Mouse (Mus musculus) liver, postnatal 0 days (tissue): ENCODE results near the gene Tor1b. TPM values are rescaled to one million over a fixed set of nuclear protein-coding genes. Genes with fewer than 3 reads are reported as not detected.

Source experiments
- ATAC-seq: fragments of 200-750 bp; cut with Nextera tagmentation; 2 replicates; pipeline ENCODE4 v1.8.0; 2017; ENCODE audit warnings: mild to moderate bottlenecking, moderate library complexity
- DNase-seq: peaks from one replicate; pipeline ENCODE4 v3.0.0-alpha.2; 2016
- H3K27ac ChIP-seq: fragments of 300-500 bp; sonication (generic); 2 replicates; pipeline ENCODE4 v1.5.1; 2014; ENCODE audit warnings: antibody characterized with exemption, moderate library complexity, mild to moderate bottlenecking, low read depth
- H3K27me3 ChIP-seq: fragments of 300-500 bp; sonication (generic); 2 replicates; pipeline ENCODE4 v1.6.1; 2014; ENCODE audit warnings: low read length, control low read depth, mixed read lengths; ENCODE audit not compliant: insufficient read depth
- H3K36me3 ChIP-seq: fragments of 300-500 bp; sonication (generic); replicated peaks from 2 replicates; pipeline ENCODE4 v1.6.1; 2014; ENCODE audit warnings: mild to moderate bottlenecking, control low read depth, low read length, moderate library complexity, mixed read lengths; ENCODE audit not compliant: insufficient read depth
- H3K4me1 ChIP-seq: fragments of 300-500 bp; sonication (generic); 2 replicates; pipeline ENCODE4 v1.6.1; 2014; ENCODE audit warnings: antibody characterized with exemption, mild to moderate bottlenecking, control low read depth; ENCODE audit not compliant: insufficient read depth
- H3K4me2 ChIP-seq: fragments of 300-500 bp; sonication (generic); 2 replicates; pipeline ENCODE4 v1.6.1; 2014; ENCODE audit warnings: low read depth, mild to moderate bottlenecking, low read length, moderate library complexity, mixed read lengths
- H3K4me3 ChIP-seq: fragments of 300-500 bp; sonication (generic); 2 replicates; pipeline ENCODE4 v1.5.1; 2014; ENCODE audit warnings: low read depth, low read length
- H3K9ac ChIP-seq: fragments of 300-500 bp; sonication (generic); replicated peaks from 2 replicates; pipeline ENCODE4 v1.6.1; 2014; ENCODE audit warnings: mild to moderate bottlenecking, moderate library complexity
- H3K9me3 ChIP-seq: fragments of 300-500 bp; sonication (generic); 2 replicates; pipeline ENCODE4 v1.6.1; 2016; ENCODE audit warnings: mild to moderate bottlenecking, control low read depth, low read length, mixed read lengths
- CTCF ChIP-seq: sonication (generic); IDR thresholded peaks from 2 replicates; pipeline ENCODE4 v1.5.1; 2016; ENCODE audit warnings: antibody characterized with exemption, low read depth
- EP300 ChIP-seq: IDR thresholded peaks from 2 replicates; pipeline ENCODE4 v1.6.1; 2016; ENCODE audit warnings: antibody characterized with exemption, low read depth, mild to moderate bottlenecking
- WGBS: fragments of 180-500 bp; shearing (Covaris S2); extraction: QIAGEN DNeasy Blood & Tissue Kit; methylation state at CpG from one replicate; pipeline ENCODE4 v1.1.7; 2014; ENCODE audit not compliant: insufficient replicate concordance; 5-methylcytosine and 5-hydroxymethylcytosine counted together
- polyA plus RNA-seq: library from polyadenylated mRNA; unstranded; fragments of >200 nt; fragmentation: Nextera tagmentation; extraction: Ambion mirVana; gene quantifications from 2 replicates; pipeline ENCODE4 v1.2.1, GENCODE M21; 2015

Tor1b gene
- polyA plus RNA-seq, 1 experiment from 2014 or later, result 29.2 TPM

GRCm38 (mm10) chr2:31006434-31006833 lies 53.7 kb downstream of the Tor1b start:
- H3K4me3 ChIP-seq, result peak overlapping the region; percentile 17; the same call in 1 of the 2 replicates
- WGBS, result 48% methylated on average over 5 of the region's 5 CpGs
- H3K4me1 ChIP-seq, result peaks cover 10% of the 10 kb centered on the region
- H3K9ac ChIP-seq, result peak overlapping the region; percentile 44; the same call in 1 of the 2 replicates
- ATAC-seq, result peak; percentile 93
- 0 out of 2 replicates have a peak, but pooled peaks cover 7% of the 10 kb centered on the region for H3K36me3 ChIP-seq
- peak overlapping the region; percentile 62 for H3K27ac ChIP-seq
- peak; percentile 52 for DNase-seq
- TF ChIP-seq EP300 (peak; percentile 64), CTCF (no peak)
- no peaks in the 10 kb centered on the region for H3K27me3 ChIP-seq
- H3K4me2 ChIP-seq, result peak overlapping the region; percentile 60
- H3K9me3 ChIP-seq, result no peaks in the 10 kb centered on the region

GRCm38 (mm10) chr2:31007208-31007607 lies 54.4 kb downstream of the Tor1b start:
- Histone ChIP-seq H3K36me3 (0 out of 2 replicates have a peak, but pooled peaks cover 10% of the 10 kb centered on the region), H3K9me3 (no peaks in the 10 kb centered on the region), H3K27ac (peak overlapping the region; percentile 62; the same call in 1 of the 2 replicates), H3K27me3 (no peaks in the 10 kb centered on the region), H3K4me3 (no peak overlapping the region), H3K4me2 (peak overlapping the region; percentile 60; the same call in 1 of the 2 replicates), H3K9ac (0 out of 2 replicates have a peak overlapping the region, but pooled peaks have one; percentile 3), H3K4me1 (peaks cover 10% of the 10 kb centered on the region)
- no peak for ATAC-seq
- no peak for DNase-seq
- TF ChIP-seq EP300 (no peak), CTCF (no peak)
- WGBS, result 74% methylated on average over 5 of the region's 5 CpGs

Other genes starting within 250 kb of the Tor1b start
- not detected in 2 replicates for gene 1700001O22Rik, start 149.3 kb upstream of the Tor1b start, polyA plus RNA-seq
- 27.8 and 30.2 TPM in 2 replicates for gene Ntmt1, start 145.1 kb upstream of the Tor1b start, polyA plus RNA-seq
- gene Asb6, start 122.6 kb upstream of the Tor1b start, polyA plus RNA-seq, result 16.7 and 16.9 TPM in 2 replicates
- 0.07 and 0.17 TPM in 2 replicates for gene Prrx2, start 118.0 kb upstream of the Tor1b start, polyA plus RNA-seq
- gene Ptges, start 23.1 kb upstream of the Tor1b start, polyA plus RNA-seq, result 1.4 and 1.7 TPM in 2 replicates
- 82.9 and 95.5 TPM in 2 replicates for gene Tor1a, start 15.0 kb downstream of the Tor1b start, polyA plus RNA-seq
- 18.9 and 19.6 TPM in 2 replicates for gene BC005624, start 29.2 kb downstream of the Tor1b start, polyA plus RNA-seq
- gene Usp20, start 29.3 kb downstream of the Tor1b start, polyA plus RNA-seq, result 2.7 and 3.5 TPM in 2 replicates
- 4.1 and 4.5 TPM in 2 replicates for gene Fnbp1, start 189.0 kb downstream of the Tor1b start, polyA plus RNA-seq
- 9.2 and 9.8 TPM in 2 replicates for gene Gpr107, start 199.4 kb downstream of the Tor1b start, polyA plus RNA-seq